Comparison of ENCODE assay signal across 28 mouse cellular contexts in genomic region chr5:110220331-110220730, GRCm38 (mm10). TPM values are rescaled to one million over a fixed set of nuclear protein-coding genes. Genes with fewer than 3 reads are reported as not detected.
DNase-seq lines count a peak whose midpoint lies in the region; ATAC-seq and TF ChIP-seq lines count a peak whose summit lies in the region.
"Had no signal": no experiment of that assay in that cellular context is flagged by ENCODE, and none has a peak within 500 bp of the region (broad histone marks: within the 10 kb centered on the region; RNA-seq: fewer than 3 reads in every experiment).

No protein-coding gene starts in this region.

- peak; percentile 15; the same call in 1 of the 2 replicates for TF ChIP-seq CTCF in E14TG2a.4 (conservative IDR thresholded peaks at IDR 0.05; ENCODE audit: low read length)
- TF ChIP-seq CTCF in cerebellum, adult 2 months (IDR thresholded peaks at IDR 0.05; ENCODE audit: borderline replicate concordance, insufficient read depth, low read depth, low read length) = no peak

- no peak overlapping the region for H3K4me3 ChIP-seq in E14TG2a.4 (replicated peaks; ENCODE audit: low read length)
- no peak overlapping the region for H3K4me3 ChIP-seq in cerebellum, adult 2 months (replicated peaks; ENCODE audit: insufficient read depth, low read depth, low read length)
- H3K4me3 ChIP-seq: embryonic facial prominence, embryonic 12.5 days; embryonic facial prominence, embryonic 15.5 days; heart, embryonic 12.5 days; heart, embryonic 15.5 days; hindbrain, embryonic 10.5 days; hindbrain, embryonic 13.5 days; intestine, embryonic 15.5 days had no signal

- H3K27ac ChIP-seq in cerebellum, adult 2 months (ENCODE audit: insufficient read depth, low read length) = no peak overlapping the region
- H3K27ac ChIP-seq: embryonic facial prominence, embryonic 12.5 days; embryonic facial prominence, embryonic 15.5 days; heart, embryonic 15.5 days; hindbrain, embryonic 10.5 days; hindbrain, embryonic 13.5 days; intestine, embryonic 15.5 days had no signal

- H3K9me3 ChIP-seq in E14TG2a.4 (ENCODE audit: low read length) = no peaks in the 10 kb centered on the region
- H3K9me3 ChIP-seq: embryonic facial prominence, embryonic 12.5 days; embryonic facial prominence, embryonic 15.5 days; G1E; heart, embryonic 12.5 days; heart, embryonic 15.5 days; hindbrain, embryonic 10.5 days; hindbrain, embryonic 13.5 days; intestine, embryonic 15.5 days had no signal

- DNase-seq in R1 (ENCODE audit: low read depth, low spot score) = peak; percentile 59
- peak; percentile 23 for DNase-seq in brain, adult 2 months (ENCODE audit: low read depth, low spot score)
- no peak for DNase-seq in cerebellum, adult 2 months
- DNase-seq in embryo, embryonic 10.5 days (ENCODE audit: low spot score) = no peak
- DNase-seq: adrenal gland, adult 2 months; adrenal gland, postnatal 14 days; cerebellum, adult 11-12 months; cerebellum, adult 9-10 months; cerebellum, postnatal 14 days; forebrain, postnatal 0 days; gastrocnemius, postnatal 25 days; heart, adult 18-20 months; heart, postnatal 10 days; heart, postnatal 36 days; kidney, adult 11 months had no signal

- H3K4me1 ChIP-seq in E14TG2a.4 (replicated peaks; ENCODE audit: low read depth, low read length) = peaks cover 3% of the 10 kb centered on the region; the same call in 1 of the 2 replicates
- H3K4me1 ChIP-seq in cerebellum, adult 2 months (ENCODE audit: control insufficient read depth, insufficient read depth, low read length) = peaks cover 6% of the 10 kb centered on the region; the same call in 1 of the 2 replicates
- H3K4me1 ChIP-seq: embryonic facial prominence, embryonic 12.5 days; embryonic facial prominence, embryonic 15.5 days; heart, embryonic 12.5 days; heart, embryonic 15.5 days; hindbrain, embryonic 10.5 days; hindbrain, embryonic 13.5 days; intestine, embryonic 15.5 days had no signal

- TF ChIP-seq POLR2A in cerebellum, adult 2 months (IDR thresholded peaks at IDR 0.05; ENCODE audit: borderline replicate concordance, insufficient read depth, low read length) = no peak

- WGBS in cerebellum, adult 2 months = 95% methylated on average over 4 of the region's 4 CpGs

- H3K27me3 ChIP-seq in E14TG2a.4 (ENCODE audit: insufficient read depth, low read length) = no peaks in the 10 kb centered on the region
- no peaks in the 10 kb centered on the region for H3K27me3 ChIP-seq in cerebellum, adult 2 months (ENCODE audit: control insufficient read depth, insufficient read depth, low read length)
- H3K27me3 ChIP-seq: embryonic facial prominence, embryonic 12.5 days; embryonic facial prominence, embryonic 15.5 days; heart, embryonic 12.5 days; heart, embryonic 15.5 days; hindbrain, embryonic 13.5 days; intestine, embryonic 15.5 days had no signal

- peaks cover 84% of the 10 kb centered on the region for H3K36me3 ChIP-seq in E14TG2a.4 (ENCODE audit: insufficient read depth, low read length)

- ATAC-seq in frontal cortex, adult (ENCODE audit: low TSS enrichment) = no peak
- ATAC-seq: CD4-positive, CD25-positive, alpha-beta regulatory T cell, adult 4 months; forebrain, embryonic 14.5 days; forebrain, postnatal 0 days; hindbrain, embryonic 16.5 days; intestine, embryonic 15.5 days had no signal

RNA-seq across cellular contexts. Expression of gene Ankle2, which starts 10.5 kb away (rescaled TPM):
- polyA plus RNA-seq in cerebellum, adult 2 months (2012; rRNA removed) = 22.8 and 23.5 TPM in 2 replicates

RNA-seq across cellular contexts. Expression of gene Golga3, which starts 43.8 kb away (rescaled TPM):
- 21.7 and 22.5 TPM in 2 replicates for polyA plus RNA-seq in cerebellum, adult 2 months (2012; rRNA removed)

RNA-seq across cellular contexts. Expression of gene Pgam5, which starts 49.4 kb away (rescaled TPM):
- polyA plus RNA-seq in cerebellum, adult 2 months (2012; rRNA removed) = 39.7 and 41.6 TPM in 2 replicates

Comparison
In these comparisons a context has a peak if more than half of its experiments do, and no peak if none do; other contexts are left out.
1. DNase-seq: peak in R1 (single experiment) and brain, adult 2 months (single experiment); none in cerebellum, adult 2 months (0 of 2) and embryo, embryonic 10.5 days (single experiment).